Mouse (Mus musculus) heart, embryonic 15.5 days (tissue): Measurements from ENCODE around the gene Pan2. TPM values are rescaled to one million over a fixed set of nuclear protein-coding genes. Genes with fewer than 3 reads are reported as not detected.
"Not testable (repeated sequence)": the region's sequence is repeated elsewhere in the genome, so short reads cannot be mapped to it uniquely, and the experiment has no call there.

Source experiments
- ATAC-seq: fragments of 200-750 bp; cut with Nextera tagmentation; replicated peaks from 2 replicates; pipeline ENCODE4 v1.8.0; 2017; ENCODE audit warnings: low read depth, moderate TSS enrichment; ENCODE audit not compliant: insufficient number of reproducible peaks, insufficient read depth, low FRiP score
- H3K27ac ChIP-seq: fragments of 300-500 bp; sonication (generic); 2 replicates; pipeline ENCODE4 v1.5.1; 2015; ENCODE audit warnings: mild to moderate bottlenecking, inconsistent platforms
- H3K27me3 ChIP-seq: fragments of 300-500 bp; sonication (generic); 2 replicates; pipeline ENCODE4 v1.6.1; 2015; ENCODE audit warnings: inconsistent platforms
- H3K36me3 ChIP-seq: fragments of 300-500 bp; sonication (generic); 2 replicates; pipeline ENCODE4 v1.6.1; 2015; ENCODE audit warnings: mild to moderate bottlenecking, inconsistent platforms
- H3K4me1 ChIP-seq: fragments of 300-500 bp; sonication (generic); replicated peaks from 2 replicates; pipeline ENCODE4 v1.6.1; 2015; ENCODE audit warnings: inconsistent platforms
- H3K4me2 ChIP-seq: fragments of 300-500 bp; sonication (generic); 2 replicates; pipeline ENCODE4 v1.6.1; 2015; ENCODE audit warnings: inconsistent platforms, mild to moderate bottlenecking, moderate library complexity
- H3K4me3 ChIP-seq: fragments of 300-500 bp; sonication (generic); 2 replicates; pipeline ENCODE4 v1.5.1; 2015; ENCODE audit warnings: mild to moderate bottlenecking, inconsistent platforms
- H3K9ac ChIP-seq: fragments of 300-500 bp; sonication (generic); 2 replicates; pipeline ENCODE4 v1.6.1; 2015; ENCODE audit warnings: mild to moderate bottlenecking, inconsistent platforms
- H3K9me3 ChIP-seq: fragments of 300-500 bp; sonication (generic); replicated peaks from 2 replicates; pipeline ENCODE4 v1.6.1; 2016; ENCODE audit warnings: inconsistent platforms
- WGBS: fragments of 180-500 bp; shearing (Covaris S2); methylation state at CpG from one replicate; pipeline ENCODE4 v1.1.7; 2015; ENCODE audit warnings: mixed read lengths; 5-methylcytosine and 5-hydroxymethylcytosine counted together
- polyA plus RNA-seq: library from polyadenylated mRNA; unstranded; fragments of >200 nt; fragmentation: Nextera tagmentation; extraction: Ambion mirVana; gene quantifications from 2 replicates; pipeline ENCODE4 v1.2.1, GENCODE M21; 2015

Gene Pan2
- polyA plus RNA-seq, 1 experiment from 2014 or later: 22.3 TPM

- Histone ChIP-seq H3K4me3 (no peak overlapping the region), H3K4me1 (no peaks in the 10 kb centered on the region), H3K27ac (no peak overlapping the region), H3K36me3 (peaks cover 67% of the 10 kb centered on the region), H3K9me3 (no peaks in the 10 kb centered on the region), H3K27me3 (no peaks in the 10 kb centered on the region), H3K4me2 (no peak overlapping the region), H3K9ac (no peak overlapping the region)
- no peak for ATAC-seq
- WGBS: 65% methylated on average over 31 of the region's 31 CpGs
Observed at GRCm38 (mm10) chr10:128283604-128284579, 19.2 kb upstream of the Pan2 start.

GRCm38 (mm10) chr10:128290594-128290993, 12.5 kb upstream of the Pan2 start:
- not testable (repeated sequence) for H3K4me2 ChIP-seq, H3K4me3 ChIP-seq, H3K27me3 ChIP-seq, H3K4me1 ChIP-seq, ATAC-seq, H3K9me3 ChIP-seq, H3K27ac ChIP-seq, H3K9ac ChIP-seq
- peaks cover 34% of the 10 kb centered on the region for H3K36me3 ChIP-seq
- 73% methylated on average over 1 of the region's 1 CpGs for WGBS

GRCm38 (mm10) chr10:128296370-128297090, 6.6 kb upstream of the Pan2 start:
- Histone ChIP-seq H3K4me2 (peak overlapping the region; percentile 45), H3K27ac (peak overlapping the region; percentile 79), H3K9me3 (no peaks in the 10 kb centered on the region), H3K4me1 (peaks cover 20% of the 10 kb centered on the region), H3K27me3 (no peaks in the 10 kb centered on the region), H3K4me3 (no peak overlapping the region), H3K36me3 (peaks cover 10% of the 10 kb centered on the region), H3K9ac (0 out of 2 replicates have a peak overlapping the region, but pooled peaks have one; percentile 7)
- no peak for ATAC-seq
- WGBS: 67% methylated on average over 13 of the region's 13 CpGs

- Histone ChIP-seq H3K36me3 (peaks cover 3% of the 10 kb centered on the region), H3K4me3 (peak overlapping the region; percentile 29), H3K9me3 (no peaks in the 10 kb centered on the region), H3K27ac (peak overlapping the region; percentile 79), H3K4me1 (peaks cover 21% of the 10 kb centered on the region), H3K9ac (0 out of 2 replicates have a peak overlapping the region, but pooled peaks have one; percentile 7), H3K4me2 (peak overlapping the region; percentile 45), H3K27me3 (no peaks in the 10 kb centered on the region)
- ATAC-seq: no peak
- WGBS: 47% methylated on average over 4 of the region's 4 CpGs
Observed at GRCm38 (mm10) chr10:128297221-128297620, 5.9 kb upstream of the Pan2 start.

- peak; percentile 87 for ATAC-seq
- WGBS: 50% methylated on average over 11 of the region's 11 CpGs
- Histone ChIP-seq H3K36me3 (no peaks in the 10 kb centered on the region; the same call in 1 of the 2 replicates), H3K9me3 (no peaks in the 10 kb centered on the region), H3K27me3 (no peaks in the 10 kb centered on the region), H3K4me3 (peak overlapping the region; percentile 29), H3K27ac (peak overlapping the region; percentile 79), H3K4me1 (peaks cover 25% of the 10 kb centered on the region), H3K4me2 (peak overlapping the region; percentile 45), H3K9ac (no peak overlapping the region)
Observed at GRCm38 (mm10) chr10:128297622-128298021, 5.5 kb upstream of the Pan2 start.

- H3K4me2 ChIP-seq: no peak overlapping the region
- no peaks in the 10 kb centered on the region for H3K36me3 ChIP-seq
- peaks cover 26% of the 10 kb centered on the region for H3K4me1 ChIP-seq
- H3K9me3 ChIP-seq: no peaks in the 10 kb centered on the region
- no peak overlapping the region for H3K9ac ChIP-seq
- WGBS: 53% methylated on average over 6 of the region's 6 CpGs
- peak overlapping the region; percentile 79 for H3K27ac ChIP-seq
- no peak overlapping the region for H3K4me3 ChIP-seq
- H3K27me3 ChIP-seq: no peaks in the 10 kb centered on the region
- no peak for ATAC-seq
Observed at GRCm38 (mm10) chr10:128298243-128298642, 4.9 kb upstream of the Pan2 start.

GRCm38 (mm10) chr10:128298702-128299171, 4.4 kb upstream of the Pan2 start, which contains the start of gene Il23a:
Il23a (minus strand) TSS chr10:128298752.
- ATAC-seq: no peak
- peak within 1 kb of the TSS; percentile 45 for H3K4me2 ChIP-seq
- H3K9me3 ChIP-seq: no peaks in the 10 kb centered on the region
- H3K4me1 ChIP-seq: peaks cover 26% of the 10 kb centered on the region
- H3K36me3 ChIP-seq: no peaks in the 10 kb centered on the region
- peak within 1 kb of the TSS; percentile 29 for H3K4me3 ChIP-seq
- H3K27ac ChIP-seq: peak within 1 kb of the TSS; percentile 79
- no peaks in the 10 kb centered on the region for H3K27me3 ChIP-seq
- whole genome bisulfite sequencing: 69% methylated on average over 11 of the region's 11 CpGs
- H3K9ac ChIP-seq: no peak within 1 kb of the TSS

- Histone ChIP-seq H3K4me1 (peaks cover 23% of the 10 kb centered on the region), H3K9ac (peak overlapping the region; percentile 68), H3K4me2 (peak overlapping the region; percentile 79), H3K4me3 (peak overlapping the region; percentile 68), H3K27ac (peak overlapping the region; percentile 97), H3K9me3 (no peaks in the 10 kb centered on the region), H3K27me3 (no peaks in the 10 kb centered on the region), H3K36me3 (no peaks in the 10 kb centered on the region)
- ATAC-seq: no peak
- WGBS: 31% methylated on average over 3 of the region's 3 CpGs
Observed at GRCm38 (mm10) chr10:128302357-128302756, 778 bp upstream of the Pan2 start.

GRCm38 (mm10) chr10:128302785-128303125, 380 bp upstream of the Pan2 start:
- ATAC-seq: no peak
- Histone ChIP-seq H3K4me3 (peak overlapping the region; percentile 68), H3K4me2 (peak overlapping the region; percentile 79), H3K27me3 (no peaks in the 10 kb centered on the region), H3K36me3 (no peaks in the 10 kb centered on the region), H3K9me3 (no peaks in the 10 kb centered on the region), H3K27ac (peak overlapping the region; percentile 97), H3K9ac (peak overlapping the region; percentile 68), H3K4me1 (peaks cover 19% of the 10 kb centered on the region)
- WGBS: under 1% methylated on average over 9 of the region's 9 CpGs

GRCm38 (mm10) chr10:128309654-128310053, 6.5 kb downstream of the Pan2 start:
- no peaks in the 10 kb centered on the region for H3K9me3 ChIP-seq
- WGBS: 88% methylated on average over 7 of the region's 7 CpGs
- no peaks in the 10 kb centered on the region for H3K27me3 ChIP-seq
- no peak overlapping the region for H3K4me3 ChIP-seq
- peaks cover 32% of the 10 kb centered on the region for H3K36me3 ChIP-seq
- peaks cover 20% of the 10 kb centered on the region for H3K4me1 ChIP-seq
- peak overlapping the region; percentile 85 for H3K27ac ChIP-seq
- H3K9ac ChIP-seq: 0 out of 2 replicates have a peak overlapping the region, but pooled peaks have one; percentile 23
- no peak for ATAC-seq
- H3K4me2 ChIP-seq: no peak overlapping the region

- 25% methylated on average over 11 of the region's 11 CpGs for WGBS
- H3K4me2 ChIP-seq: peak overlapping the region; percentile 37
- H3K9me3 ChIP-seq: no peaks in the 10 kb centered on the region
- H3K27ac ChIP-seq: peak overlapping the region; percentile 85
- peaks cover 20% of the 10 kb centered on the region for H3K4me1 ChIP-seq
- peaks cover 37% of the 10 kb centered on the region for H3K36me3 ChIP-seq
- peak overlapping the region; percentile 8; the same call in 1 of the 2 replicates for H3K4me3 ChIP-seq
- H3K9ac ChIP-seq: peak overlapping the region; percentile 23; the same call in 1 of the 2 replicates
- peak; percentile 79 for ATAC-seq
- no peaks in the 10 kb centered on the region for H3K27me3 ChIP-seq
Observed at GRCm38 (mm10) chr10:128310177-128310576, 7.0 kb downstream of the Pan2 start.
